Mouse (Mus musculus) liver, embryonic 16.5 days (tissue): ENCODE measurements around the gene Yod1. TPM values are rescaled to one million over a fixed set of nuclear protein-coding genes. Genes with fewer than 3 reads are reported as not detected.

ENCODE experiments used
- ATAC-seq: fragments of 200-750 bp; cut with Nextera tagmentation; 2 replicates; pipeline ENCODE4 v1.8.0; 2017; ENCODE audit warnings: low read depth, mild to moderate bottlenecking, moderate number of reproducible peaks, moderate library complexity
- H3K27ac ChIP-seq: fragments of 300-500 bp; sonication (generic); 2 replicates; pipeline ENCODE4 v1.5.1; 2014; ENCODE audit warnings: mild to moderate bottlenecking, low read length
- H3K27me3 ChIP-seq: fragments of 300-500 bp; sonication (generic); 2 replicates; pipeline ENCODE4 v1.6.1; 2014; ENCODE audit warnings: low read depth, low read length, mixed read lengths; ENCODE audit not compliant: control insufficient read depth, insufficient read depth
- H3K36me3 ChIP-seq: fragments of 300-500 bp; sonication (generic); 2 replicates; pipeline ENCODE4 v1.6.1; 2014; ENCODE audit warnings: mild to moderate bottlenecking; ENCODE audit not compliant: control insufficient read depth, insufficient read depth
- H3K4me1 ChIP-seq: fragments of 300-500 bp; sonication (generic); 2 replicates; pipeline ENCODE4 v1.6.1; 2014; ENCODE audit warnings: low read depth, low read length, mixed read lengths; ENCODE audit not compliant: control insufficient read depth
- H3K4me2 ChIP-seq: fragments of 300-500 bp; sonication (generic); 2 replicates; pipeline ENCODE4 v1.6.1; 2014; ENCODE audit warnings: low read depth, low read length, mixed read lengths
- H3K4me3 ChIP-seq: fragments of 300-500 bp; sonication (generic); 2 replicates; pipeline ENCODE4 v1.5.1; 2014; ENCODE audit warnings: low read depth, mild to moderate bottlenecking, low read length
- H3K9ac ChIP-seq: fragments of 300-500 bp; sonication (generic); 2 replicates; pipeline ENCODE4 v1.6.1; 2014; ENCODE audit warnings: low read depth, low read length
- H3K9me3 ChIP-seq: fragments of 300-500 bp; sonication (generic); replicated peaks from 2 replicates; pipeline ENCODE4 v1.6.1; 2016; ENCODE audit warnings: low read length; ENCODE audit not compliant: control insufficient read depth
- WGBS: fragments of 180-500 bp; shearing (Covaris S2); extraction: QIAGEN DNeasy Blood & Tissue Kit; methylation state at CpG from one replicate; pipeline ENCODE4 v1.1.7; 2014; ENCODE audit not compliant: insufficient replicate concordance; 5-methylcytosine and 5-hydroxymethylcytosine counted together
- polyA plus RNA-seq: library from polyadenylated mRNA; unstranded; fragments of >200 nt; fragmentation: Nextera tagmentation; extraction: Ambion mirVana; gene quantifications from 2 replicates; pipeline ENCODE4 v1.2.1, GENCODE M21; 2015

Gene Yod1
- polyA plus RNA-seq, 1 experiment from 2014 or later, result 40.7 TPM

DNA sequence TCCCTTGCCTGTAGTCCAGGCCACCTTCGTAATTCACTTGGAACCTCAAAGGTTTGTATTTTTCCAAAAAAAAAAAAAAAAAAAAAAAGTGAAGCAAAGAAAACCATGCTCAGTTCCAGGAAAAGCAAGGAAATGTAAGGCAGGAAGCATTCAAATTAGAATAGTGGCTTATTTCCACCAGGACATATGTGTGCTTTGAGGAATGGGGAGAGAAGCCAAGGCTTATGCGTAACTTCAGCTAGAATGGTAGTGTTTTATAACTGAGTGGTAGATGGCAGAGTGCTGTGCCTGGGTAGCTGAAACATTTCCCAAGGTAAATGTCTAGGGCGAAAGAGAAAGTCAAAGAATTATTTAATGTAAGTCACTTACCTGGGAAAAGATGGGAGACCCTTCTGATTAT is 11.6 kb downstream of the Yod1 start:
- Histone ChIP-seq H3K4me2 (no peak overlapping the region), H3K4me1 (peaks cover 23% of the 10 kb centered on the region), H3K9me3 (no peaks in the 10 kb centered on the region), H3K9ac (no peak overlapping the region), H3K4me3 (no peak overlapping the region), H3K27ac (no peak overlapping the region), H3K27me3 (no peaks in the 10 kb centered on the region), H3K36me3 (no peaks in the 10 kb centered on the region)
- ATAC-seq, result no peak
- WGBS, result 79% methylated on average over 3 of the region's 3 CpGs

DNA sequence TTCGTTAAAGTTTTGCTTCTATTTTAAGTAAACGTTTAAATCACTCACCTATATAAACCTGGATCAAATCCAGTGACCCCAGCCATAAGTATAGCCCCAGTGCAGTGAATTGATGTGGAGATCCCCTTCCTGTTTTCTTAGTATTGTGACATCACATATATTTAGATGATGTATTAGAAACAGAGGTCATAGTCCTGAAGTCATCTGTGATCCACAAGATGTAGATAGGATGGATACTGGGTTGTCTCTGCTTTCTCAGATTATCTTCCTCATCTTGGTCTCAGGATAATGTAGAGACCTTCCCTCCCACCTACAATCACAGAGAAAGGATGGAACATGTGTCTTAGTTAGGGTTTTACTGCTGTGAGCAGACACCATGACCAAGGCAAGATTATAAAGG is 12.0 kb downstream of the Yod1 start, which contains the start of gene Pfkfb2:
Gene Pfkfb2, minus strand, starts transcription at position 101 of the 400 bp plus-strand sequence.
- WGBS, result 66% methylated on average over 2 of the region's 2 CpGs
- Histone ChIP-seq H3K36me3 (no peaks in the 10 kb centered on the region), H3K9me3 (no peaks in the 10 kb centered on the region), H3K4me3 (no peak within 1 kb of the TSS), H3K4me2 (no peak within 1 kb of the TSS), H3K27me3 (no peaks in the 10 kb centered on the region), H3K9ac (no peak within 1 kb of the TSS), H3K27ac (no peak within 1 kb of the TSS), H3K4me1 (peaks cover 27% of the 10 kb centered on the region)
- ATAC-seq, result no peak

- no peaks in the 10 kb centered on the region for H3K27me3 ChIP-seq
- peak within 1 kb of the TSS; percentile 63 for H3K9ac ChIP-seq
- WGBS, result 14% methylated on average over 10 of the region's 10 CpGs
- H3K4me2 ChIP-seq, result peak within 1 kb of the TSS; percentile 68
- H3K27ac ChIP-seq, result peak within 1 kb of the TSS; percentile 64
- peaks cover 42% of the 10 kb centered on the region for H3K4me1 ChIP-seq
- no peaks in the 10 kb centered on the region for H3K36me3 ChIP-seq
- no peaks in the 10 kb centered on the region for H3K9me3 ChIP-seq
- peak within 1 kb of the TSS; percentile 65 for H3K4me3 ChIP-seq
- ATAC-seq, result peak; percentile 97
Observed at GRCm38 (mm10) chr1:130731741-130732337, 14.7 kb downstream of the Yod1 start, which contains the start of gene AA986860. TSS of gene AA986860 (plus strand) at chr1:130731976.

DNA sequence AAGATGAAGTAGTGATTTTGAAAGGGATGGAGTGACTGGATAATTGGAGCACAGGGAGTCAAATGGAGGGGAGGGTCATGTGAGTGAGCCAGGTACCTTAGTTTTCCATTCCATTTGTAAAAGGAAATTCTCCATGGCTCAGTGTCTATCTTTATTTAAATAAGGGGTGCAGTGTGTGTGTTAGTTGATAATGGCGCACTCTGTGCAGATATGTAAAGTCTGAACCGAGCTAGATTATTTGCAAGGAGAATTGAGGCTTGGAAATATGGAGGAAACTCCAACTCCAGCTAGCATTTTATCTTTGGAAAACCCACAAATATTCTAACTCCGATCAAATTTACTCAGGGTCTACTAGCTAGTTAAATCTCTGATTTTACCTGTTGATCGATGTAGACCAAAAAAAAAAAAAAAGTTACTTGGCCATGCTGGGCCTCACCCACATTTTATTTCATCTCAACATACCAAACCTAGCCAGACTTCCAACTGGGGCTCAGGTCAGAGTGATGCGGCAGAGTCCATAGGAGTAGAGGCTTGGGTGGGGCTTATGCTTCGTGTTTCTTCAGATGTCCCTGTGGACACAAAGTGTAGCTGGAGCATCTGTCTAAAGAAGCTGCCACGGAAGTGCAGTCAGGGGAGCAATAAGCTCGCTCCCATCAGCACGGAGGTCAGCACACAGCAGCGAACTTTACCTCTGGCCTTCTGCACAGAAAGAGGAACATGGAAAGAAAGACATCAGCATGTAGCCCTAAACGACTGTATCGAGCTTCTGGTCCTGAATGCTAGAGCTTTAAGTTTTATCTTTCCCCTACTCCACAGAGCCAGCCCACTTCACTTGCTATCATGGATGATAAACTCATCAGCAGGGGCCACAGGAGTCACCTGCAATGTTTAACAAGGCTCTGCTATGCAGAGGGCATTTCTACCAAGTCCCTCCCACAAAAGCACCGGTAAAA is 15.9 kb downstream of the Yod1 start:
- H3K9me3 ChIP-seq, result no peaks in the 10 kb centered on the region
- H3K36me3 ChIP-seq, result no peaks in the 10 kb centered on the region
- H3K4me1 ChIP-seq, result peaks cover 53% of the 10 kb centered on the region
- H3K27me3 ChIP-seq, result no peaks in the 10 kb centered on the region
- H3K27ac ChIP-seq, result peak overlapping the region; percentile 64
- H3K9ac ChIP-seq, result peak overlapping the region; percentile 63
- H3K4me2 ChIP-seq, result peak overlapping the region; percentile 68
- H3K4me3 ChIP-seq, result peak overlapping the region; percentile 65
- ATAC-seq, result 0 out of 2 replicates have a peak, but pooled peaks have one; percentile 19
- WGBS, result 38% methylated on average over 13 of the region's 13 CpGs

GRCm38 (mm10) chr1:130733671-130734070 is 16.5 kb downstream of the Yod1 start:
- Histone ChIP-seq H3K4me1 (peaks cover 60% of the 10 kb centered on the region), H3K9me3 (no peaks in the 10 kb centered on the region), H3K27ac (peak overlapping the region; percentile 64), H3K27me3 (no peaks in the 10 kb centered on the region), H3K9ac (peak overlapping the region; percentile 63), H3K4me3 (peak overlapping the region; percentile 65), H3K4me2 (peak overlapping the region; percentile 68), H3K36me3 (no peaks in the 10 kb centered on the region)
- 60% methylated on average over 4 of the region's 4 CpGs for WGBS
- no peak for ATAC-seq

GRCm38 (mm10) chr1:130734452-130734851 is 17.3 kb downstream of the Yod1 start:
- no peak for ATAC-seq
- H3K9ac ChIP-seq, result no peak overlapping the region
- WGBS, result 74% methylated on average over 5 of the region's 5 CpGs

GRCm38 (mm10) chr1:130734852-130735251 is 17.7 kb downstream of the Yod1 start:
- Histone ChIP-seq H3K4me1 (peaks cover 71% of the 10 kb centered on the region), H3K9me3 (no peaks in the 10 kb centered on the region), H3K36me3 (no peaks in the 10 kb centered on the region), H3K27me3 (no peaks in the 10 kb centered on the region), H3K4me2 (peak overlapping the region; percentile 68; the same call in 1 of the 2 replicates), H3K27ac (no peak overlapping the region), H3K9ac (no peak overlapping the region), H3K4me3 (no peak overlapping the region)
- WGBS, result 82% methylated on average over 8 of the region's 8 CpGs
- ATAC-seq, result no peak

More at GRCm38 (mm10) chr1:130734452-130734851, 17.3 kb downstream of the Yod1 start:
- Histone ChIP-seq H3K9me3 (no peaks in the 10 kb centered on the region), H3K4me1 (peaks cover 67% of the 10 kb centered on the region), H3K4me3 (peak overlapping the region; percentile 65), H3K27me3 (no peaks in the 10 kb centered on the region), H3K27ac (no peak overlapping the region), H3K36me3 (no peaks in the 10 kb centered on the region), H3K4me2 (peak overlapping the region; percentile 68)

GRCm38 (mm10) chr1:130737411-130737881 is 20.3 kb downstream of the Yod1 start:
- Histone ChIP-seq H3K4me1 (peaks cover 77% of the 10 kb centered on the region), H3K27me3 (no peaks in the 10 kb centered on the region), H3K27ac (peak overlapping the region; percentile 41; the same call in 1 of the 2 replicates), H3K4me2 (peak overlapping the region; percentile 37; the same call in 1 of the 2 replicates), H3K9ac (peak overlapping the region; percentile 33; the same call in 1 of the 2 replicates), H3K4me3 (no peak overlapping the region), H3K36me3 (no peaks in the 10 kb centered on the region; the same call in 1 of the 2 replicates), H3K9me3 (no peaks in the 10 kb centered on the region)
- WGBS, result 45% methylated on average over 11 of the region's 11 CpGs
- ATAC-seq, result no peak
